Mouse (Mus musculus) splenic B cell, adult 2 months (primary cell): Measurements from ENCODE around the gene AI854703.

Source experiments
- DNase-seq: peaks from one replicate; pipeline ENCODE4 v3.0.0-alpha.2; 2011; ENCODE audit warnings: low read depth, low spot score
- H3K27me3 ChIP-seq: 2 replicates; pipeline ENCODE4 v1.6.1; 2012; ENCODE audit warnings: mild to moderate bottlenecking, low read length, moderate library complexity, mixed read lengths; ENCODE audit not compliant: control insufficient read depth, poor library complexity, insufficient read depth, severe bottlenecking
- H3K36me3 ChIP-seq: 2 replicates; pipeline ENCODE4 v1.6.1; 2012; ENCODE audit warnings: mild to moderate bottlenecking, low read length, moderate library complexity, mixed read lengths; ENCODE audit not compliant: control insufficient read depth, poor library complexity, insufficient read depth, severe bottlenecking

Gene AI854703

GRCm38 (mm10) chr6:48626464-48626863 is at the start of gene AI854703:
Gene AI854703 (plus strand): TSS chr6:48626764.
- H3K36me3 ChIP-seq, result no peaks in the 10 kb centered on the region
- no peak for DNase-seq
- no peaks in the 10 kb centered on the region for H3K27me3 ChIP-seq

GRCm38 (mm10) chr6:48578736-48579135 is 47.8 kb upstream of the AI854703 start:
- H3K36me3 ChIP-seq, result no peaks in the 10 kb centered on the region
- no peak for DNase-seq
- no peaks in the 10 kb centered on the region for H3K27me3 ChIP-seq

- no peaks in the 10 kb centered on the region for H3K27me3 ChIP-seq
- no peaks in the 10 kb centered on the region for H3K36me3 ChIP-seq
- no peak for DNase-seq
Measured at GRCm38 (mm10) chr6:48579215-48579648, 47.3 kb upstream of the AI854703 start.

- H3K27me3 ChIP-seq, result no peaks in the 10 kb centered on the region
- H3K36me3 ChIP-seq, result no peaks in the 10 kb centered on the region
- no peak for DNase-seq
Measured at GRCm38 (mm10) chr6:48581257-48581656, 45.3 kb upstream of the AI854703 start.

DNA sequence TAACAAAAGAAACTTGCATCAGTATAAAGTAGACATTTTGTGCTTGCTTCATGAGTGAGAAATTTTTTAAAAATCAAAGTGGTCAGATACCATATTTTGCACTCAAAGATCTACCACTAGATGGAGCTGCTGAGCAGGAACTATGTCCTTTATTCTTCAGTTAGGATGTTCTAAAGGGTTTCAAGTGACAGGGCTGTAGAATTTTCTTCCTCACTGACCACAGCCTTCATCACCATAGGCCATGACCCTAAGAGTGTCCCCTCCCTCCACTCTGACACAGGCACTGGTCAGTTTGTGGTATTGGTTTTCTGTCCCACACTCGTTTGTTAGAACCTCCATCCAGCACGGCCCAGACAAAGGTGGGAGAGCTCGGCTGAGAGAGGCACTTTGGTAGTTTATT is 44.5 kb upstream of the AI854703 start:
- DNase-seq, result peak; percentile 81
- Histone ChIP-seq H3K36me3 (no peaks in the 10 kb centered on the region), H3K27me3 (no peaks in the 10 kb centered on the region)

GRCm38 (mm10) chr6:48589194-48589750 is 37.3 kb upstream of the AI854703 start, which contains the start of gene Gm45021:
Gene Gm45021 (plus strand): TSS chr6:48589610.
- no peaks in the 10 kb centered on the region for H3K27me3 ChIP-seq
- no peak for DNase-seq
- no peaks in the 10 kb centered on the region for H3K36me3 ChIP-seq

DNA sequence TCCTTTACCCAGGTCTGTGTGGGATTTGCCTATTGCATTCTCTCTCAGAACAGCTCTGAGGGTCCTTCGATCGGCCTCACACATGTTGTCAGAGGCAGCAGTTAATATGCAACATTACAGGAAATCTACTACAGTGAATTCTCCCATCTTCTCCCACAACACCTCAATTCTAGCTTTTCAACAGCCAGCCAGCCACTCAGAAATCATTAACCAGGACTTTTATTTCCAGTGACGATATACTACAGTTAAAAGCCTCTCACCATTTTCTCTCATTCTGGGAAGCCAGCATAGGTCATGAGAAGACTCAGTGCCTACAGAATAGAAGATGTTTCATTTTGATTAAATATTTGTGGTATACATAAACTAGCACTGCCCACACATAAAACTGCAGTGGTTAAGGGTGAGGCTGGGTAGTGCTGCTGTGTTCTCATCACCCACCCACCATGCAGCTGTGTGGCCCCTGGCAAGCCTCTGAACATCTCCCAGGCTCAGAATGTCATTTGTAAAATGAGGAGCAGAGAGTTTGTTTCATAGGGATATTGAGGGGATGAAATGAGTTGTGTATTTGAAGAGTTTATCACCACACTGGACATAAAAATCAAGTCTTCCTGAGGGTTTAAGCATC is 35.2 kb upstream of the AI854703 start:
- no peaks in the 10 kb centered on the region for H3K36me3 ChIP-seq
- DNase-seq, result no peak
- H3K27me3 ChIP-seq, result no peaks in the 10 kb centered on the region

DNA sequence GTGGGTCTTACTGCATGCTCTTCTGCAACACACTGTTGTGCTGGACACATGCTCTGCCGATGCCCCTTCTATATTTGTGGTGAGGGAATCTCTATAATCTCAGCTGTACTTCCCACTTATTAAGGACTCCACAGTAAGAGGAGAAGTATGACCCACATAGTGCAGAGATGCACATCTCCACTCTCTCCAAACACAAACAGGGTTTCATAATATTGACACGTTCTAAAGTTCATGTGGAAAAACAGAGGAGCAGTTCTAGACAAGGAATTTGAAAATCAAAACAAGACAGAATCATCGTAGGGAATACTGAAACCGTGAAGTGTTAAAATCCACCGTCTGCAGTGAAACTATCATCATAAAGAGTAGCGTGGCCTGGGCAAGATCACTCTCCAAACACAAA is 34.7 kb upstream of the AI854703 start:
- Histone ChIP-seq H3K36me3 (no peaks in the 10 kb centered on the region), H3K27me3 (no peaks in the 10 kb centered on the region)
- no peak for DNase-seq

DNA sequence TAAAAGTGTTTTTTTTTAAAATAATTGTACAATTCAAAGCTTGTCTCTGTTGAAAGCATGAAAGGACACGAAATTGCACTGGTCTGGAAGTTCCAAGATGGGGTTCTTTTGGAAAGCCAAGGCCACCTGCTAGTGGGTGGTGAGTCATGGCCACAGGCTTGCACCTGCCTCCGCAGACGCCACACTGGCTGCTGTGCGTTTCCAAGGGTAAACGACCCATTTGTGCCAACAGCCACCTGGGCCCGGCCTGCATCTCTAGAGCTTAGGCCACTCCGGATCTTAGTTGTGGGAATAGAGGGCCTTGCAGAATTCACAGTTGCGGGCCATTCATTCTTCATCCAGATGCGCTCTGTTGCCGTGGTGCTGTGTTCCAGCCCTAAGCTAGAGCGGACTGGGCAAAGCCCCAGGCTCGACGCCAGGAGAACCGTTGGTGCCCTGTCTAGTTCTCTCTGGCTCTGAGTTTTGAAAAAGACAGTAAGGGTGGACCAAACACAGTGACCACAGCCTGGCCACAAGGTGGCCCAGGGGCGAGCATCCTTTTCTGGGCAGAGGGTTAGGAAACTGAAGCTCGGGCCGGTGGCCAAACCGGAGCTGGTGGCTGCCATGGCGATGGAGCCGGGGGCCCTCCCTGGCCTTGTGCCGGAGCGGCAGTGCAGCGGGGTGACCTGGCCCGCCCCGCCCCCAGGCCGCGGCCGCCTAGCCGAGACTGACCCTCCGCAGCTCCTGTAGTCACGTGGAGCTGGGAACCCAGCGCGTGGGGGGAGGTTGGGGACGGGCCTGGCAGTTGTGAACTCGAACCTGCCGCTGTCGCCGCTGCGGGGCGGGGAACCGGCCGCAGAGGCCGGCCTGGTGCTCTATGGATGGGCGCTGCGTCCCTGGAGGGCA is 33.2 kb upstream of the AI854703 start, which contains the start of the genes Repin1 and Gm44965:
Repin1 (plus strand) TSS at position 726 of the 885 bp plus-strand sequence.
Gm44965 (plus strand) TSS at position 784 of the 885 bp plus-strand sequence.
- DNase-seq, result peak; percentile 74
- no peaks in the 10 kb centered on the region for H3K36me3 ChIP-seq
- no peaks in the 10 kb centered on the region for H3K27me3 ChIP-seq

DNA sequence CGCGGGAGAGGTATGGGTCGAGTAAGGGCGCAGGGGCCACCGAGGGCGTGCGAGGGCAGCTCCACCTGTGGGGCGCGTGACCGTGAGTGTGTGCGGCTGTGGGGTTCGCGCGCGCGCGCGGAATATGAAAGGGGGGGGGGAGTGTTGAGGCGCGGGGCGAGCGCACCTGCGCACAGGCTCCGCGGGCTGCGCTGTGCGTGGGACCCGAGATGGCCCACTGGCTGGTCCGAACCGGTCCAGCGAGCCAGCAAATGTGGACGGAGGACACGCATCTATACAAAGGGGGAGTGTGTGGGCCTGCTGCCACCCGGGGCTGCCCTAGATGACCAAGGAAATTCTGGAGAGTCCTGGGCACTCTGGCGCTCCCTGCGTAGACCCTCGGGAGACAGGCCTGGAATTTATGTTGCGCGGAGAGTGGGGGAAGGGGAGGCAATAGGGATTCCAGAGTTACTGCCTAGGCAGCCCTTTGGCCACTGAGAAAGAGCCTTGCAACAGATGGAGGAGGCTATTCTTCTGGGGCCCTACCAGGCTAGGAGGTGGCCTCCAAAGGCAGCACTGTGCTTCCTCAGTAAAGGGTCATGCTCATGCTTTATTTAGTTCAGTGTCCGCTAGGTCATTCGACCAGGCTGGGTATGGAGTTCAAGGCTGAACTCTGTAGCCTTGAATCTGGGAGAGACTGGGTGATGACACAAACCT is 32.4 kb upstream of the AI854703 start:
- Histone ChIP-seq H3K27me3 (no peaks in the 10 kb centered on the region), H3K36me3 (no peaks in the 10 kb centered on the region)
- DNase-seq, result no peak

- no peaks in the 10 kb centered on the region for H3K27me3 ChIP-seq
- no peak for DNase-seq
- no peaks in the 10 kb centered on the region for H3K36me3 ChIP-seq
Measured at GRCm38 (mm10) chr6:48595278-48595677, 31.3 kb upstream of the AI854703 start.

- DNase-seq, result no peak
- no peaks in the 10 kb centered on the region for H3K36me3 ChIP-seq
- H3K27me3 ChIP-seq, result no peaks in the 10 kb centered on the region
Measured at GRCm38 (mm10) chr6:48596545-48597232, 29.9 kb upstream of the AI854703 start.

- Histone ChIP-seq H3K27me3 (no peaks in the 10 kb centered on the region), H3K36me3 (no peaks in the 10 kb centered on the region)
- DNase-seq, result no peak
Measured at GRCm38 (mm10) chr6:48597233-48597625, 29.3 kb upstream of the AI854703 start.

- Histone ChIP-seq H3K36me3 (no peaks in the 10 kb centered on the region), H3K27me3 (no peaks in the 10 kb centered on the region)
- no peak for DNase-seq
Measured at GRCm38 (mm10) chr6:48600594-48600993, 26.0 kb upstream of the AI854703 start.
